Mouse (Mus musculus) right cerebral cortex, postnatal 36 days (tissue): ENCODE data around the gene Vamp5.
A peak's percentile ranks its signal among the peaks of the same experiment; 100 is the strongest.

ENCODE experiments used
- DNase-seq, 2 experiments: peaks; one replicate each; pipeline ENCODE4 v3.0.0; 2022; ENCODE audit warnings: low spot score in 2 of 2, mixed read lengths in 1 of 2

Gene Vamp5

DNA sequence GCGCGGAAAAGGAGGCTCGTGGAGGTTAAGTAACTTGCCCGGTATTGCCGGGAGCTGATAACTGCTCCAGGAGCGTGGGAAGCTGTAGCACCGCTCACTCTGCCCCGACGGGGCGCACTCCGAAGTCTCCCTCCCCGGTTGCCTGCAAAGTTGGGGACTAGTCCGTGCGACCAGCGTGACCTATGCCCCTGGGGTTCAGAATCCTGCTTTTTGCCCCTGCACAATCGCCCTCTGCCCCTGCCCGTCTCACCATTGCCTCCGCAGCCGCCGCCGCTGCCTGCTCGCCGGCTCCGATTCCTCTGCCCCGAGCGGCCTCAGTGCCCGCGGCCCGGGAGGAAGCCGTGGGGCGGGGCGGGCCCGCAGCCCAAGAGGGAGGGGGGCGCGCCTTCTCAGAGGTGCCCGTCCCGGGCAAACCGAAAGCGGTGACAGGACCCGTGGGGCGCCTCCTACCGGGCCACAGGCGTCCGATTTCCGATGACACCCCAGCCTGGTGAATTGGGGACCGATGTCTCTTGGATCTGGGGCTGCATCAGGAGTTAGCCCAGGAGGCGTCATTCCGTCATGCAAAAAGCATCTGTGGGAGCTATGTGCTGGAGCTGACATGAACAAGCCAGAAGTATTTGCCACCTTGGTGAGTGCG is at the start of gene Vamp5:
Gene Vamp5, minus strand, starts transcription at position 338 of the 640 bp plus-strand sequence.
- no peak for DNase-seq

DNA sequence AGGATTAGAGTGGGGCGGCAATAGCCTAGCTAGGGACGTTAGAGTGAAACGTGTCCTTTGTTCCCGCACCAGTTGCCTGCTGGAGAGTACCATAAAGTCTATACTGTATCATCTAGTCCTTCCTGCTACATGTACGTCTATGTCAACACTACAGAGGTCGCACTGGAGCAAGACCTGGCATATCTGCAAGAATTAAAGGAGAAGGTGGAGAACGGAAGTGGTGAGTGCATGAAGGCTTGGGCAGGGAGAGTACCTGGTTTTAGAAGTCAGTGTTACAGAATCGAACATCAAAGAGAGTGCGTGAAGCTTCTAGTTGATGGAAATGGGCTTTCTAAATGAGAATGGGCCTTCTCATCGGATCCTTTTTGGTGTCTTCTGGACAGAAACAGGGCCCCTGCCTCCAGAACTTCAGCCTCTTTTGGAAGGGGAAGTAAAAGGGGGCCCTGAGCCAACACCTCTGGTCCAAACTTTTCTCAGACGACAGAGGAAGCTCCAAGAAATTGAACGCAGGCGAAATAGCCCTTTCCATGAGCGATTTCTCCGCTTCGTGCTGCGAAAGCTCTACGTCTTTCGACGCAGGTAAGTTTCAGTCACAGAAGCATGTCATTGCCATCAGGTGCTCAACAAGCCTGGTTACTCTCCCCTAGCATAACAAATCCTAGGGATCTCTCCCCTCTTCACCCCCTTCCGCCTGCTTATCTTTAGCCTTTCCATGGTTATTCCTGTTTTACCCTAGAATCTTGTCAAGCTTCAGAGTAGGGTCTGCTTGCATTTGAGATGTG is 49.0 kb upstream of the Vamp5 start:
- no peak for DNase-seq

DNA sequence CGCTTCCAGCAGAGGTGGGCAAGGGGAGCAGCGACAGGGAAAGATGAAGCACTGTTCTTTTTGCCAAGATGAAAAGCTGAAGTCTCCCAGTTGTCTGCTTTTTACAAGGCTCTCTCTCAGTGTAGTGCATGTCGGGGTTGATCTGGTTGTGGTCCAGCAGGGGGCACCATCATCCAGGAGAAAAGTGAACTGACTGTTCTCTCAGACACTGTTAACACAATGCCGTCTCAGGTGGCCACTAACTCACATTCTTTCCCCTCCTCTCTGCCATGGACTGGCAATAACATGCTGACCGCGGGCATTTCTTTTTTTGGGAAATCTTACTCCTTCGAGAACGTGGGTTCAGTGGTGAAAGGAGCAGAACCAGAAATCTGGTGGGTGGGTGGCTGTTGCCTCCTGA is 47.8 kb upstream of the Vamp5 start:
- peak in 1 of 2 experiments; percentile 46 for DNase-seq

DNA sequence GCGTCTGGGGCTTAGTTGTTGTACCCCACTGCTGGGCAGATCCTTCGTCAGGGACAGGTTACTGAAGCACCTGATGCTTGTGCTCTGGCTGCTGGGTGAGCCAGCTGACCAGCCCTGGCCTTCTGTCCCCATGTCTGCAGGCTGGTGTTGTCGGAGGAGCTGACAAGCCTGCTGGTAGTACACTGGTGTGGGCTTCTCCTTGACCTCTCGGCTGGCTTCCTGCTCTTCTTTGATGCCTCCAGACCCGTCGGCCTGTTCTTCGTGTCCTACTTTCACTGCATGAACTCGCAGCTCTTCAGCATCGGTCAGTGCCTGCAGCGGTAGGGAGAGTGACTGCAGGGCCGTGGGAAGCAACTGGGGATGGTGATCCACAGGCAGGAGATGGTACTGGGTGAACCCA is 45.4 kb upstream of the Vamp5 start:
- DNase-seq: no peak

DNA sequence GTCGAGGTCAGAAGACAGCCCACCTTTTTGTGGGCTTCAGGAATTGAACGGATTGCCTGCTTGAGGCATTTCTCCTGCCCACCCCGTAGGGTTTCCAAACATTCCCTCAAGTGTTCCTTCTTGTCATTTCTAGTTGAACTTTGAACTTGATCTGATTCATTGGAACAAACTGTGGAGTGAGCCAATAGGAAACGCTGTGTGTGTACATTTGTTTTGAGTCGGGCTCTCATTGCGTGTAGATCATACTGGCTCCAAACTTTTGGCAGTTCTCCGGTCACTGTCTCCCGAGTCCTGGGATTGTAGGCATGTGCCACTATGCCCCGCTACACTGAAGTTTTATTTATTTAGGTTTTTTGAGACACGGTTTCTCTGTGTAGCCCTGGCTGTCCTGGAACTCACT is 40.6 kb upstream of the Vamp5 start:
- DNase-seq: no peak

DNA sequence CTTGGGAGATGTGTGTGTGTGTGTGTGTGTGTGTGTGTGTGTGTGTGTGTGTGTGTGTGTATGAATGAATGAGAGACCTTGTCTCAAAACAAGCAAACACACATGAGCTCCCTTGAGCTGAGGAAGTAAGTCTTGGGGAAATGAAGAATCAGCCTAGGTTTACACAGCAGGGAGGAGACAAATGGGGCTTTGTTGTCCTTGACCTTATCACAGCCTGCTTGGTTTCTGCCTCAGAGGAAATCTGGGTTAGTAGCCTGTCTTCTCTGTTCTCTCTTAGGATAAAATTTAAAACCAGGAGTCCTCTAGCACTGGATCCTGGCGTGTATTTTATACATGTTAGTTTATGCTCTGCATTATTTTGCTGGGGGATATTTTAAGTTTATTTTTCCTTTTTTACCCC is 39.5 kb upstream of the Vamp5 start:
- DNase-seq: no peak

DNA sequence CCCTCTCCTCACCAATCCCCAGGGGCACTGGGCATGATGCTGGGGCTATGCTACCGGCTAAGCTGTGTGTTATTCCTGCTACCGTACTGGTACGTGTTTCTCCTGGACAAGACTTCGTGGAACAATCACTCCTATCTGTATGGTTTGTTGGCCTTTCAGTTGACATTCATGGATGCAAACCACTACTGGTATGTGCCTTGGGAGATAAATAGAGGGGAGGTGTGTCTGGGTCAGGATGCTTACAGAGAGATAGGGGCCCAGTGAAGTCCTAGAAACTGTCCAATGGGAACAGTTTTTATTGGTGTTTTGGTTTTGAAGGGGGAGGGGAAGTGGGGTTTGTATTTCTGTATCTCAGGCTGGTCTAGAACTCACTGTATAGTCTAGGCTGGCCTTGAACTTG is 38.0 kb upstream of the Vamp5 start:
- DNase-seq: no peak

DNA sequence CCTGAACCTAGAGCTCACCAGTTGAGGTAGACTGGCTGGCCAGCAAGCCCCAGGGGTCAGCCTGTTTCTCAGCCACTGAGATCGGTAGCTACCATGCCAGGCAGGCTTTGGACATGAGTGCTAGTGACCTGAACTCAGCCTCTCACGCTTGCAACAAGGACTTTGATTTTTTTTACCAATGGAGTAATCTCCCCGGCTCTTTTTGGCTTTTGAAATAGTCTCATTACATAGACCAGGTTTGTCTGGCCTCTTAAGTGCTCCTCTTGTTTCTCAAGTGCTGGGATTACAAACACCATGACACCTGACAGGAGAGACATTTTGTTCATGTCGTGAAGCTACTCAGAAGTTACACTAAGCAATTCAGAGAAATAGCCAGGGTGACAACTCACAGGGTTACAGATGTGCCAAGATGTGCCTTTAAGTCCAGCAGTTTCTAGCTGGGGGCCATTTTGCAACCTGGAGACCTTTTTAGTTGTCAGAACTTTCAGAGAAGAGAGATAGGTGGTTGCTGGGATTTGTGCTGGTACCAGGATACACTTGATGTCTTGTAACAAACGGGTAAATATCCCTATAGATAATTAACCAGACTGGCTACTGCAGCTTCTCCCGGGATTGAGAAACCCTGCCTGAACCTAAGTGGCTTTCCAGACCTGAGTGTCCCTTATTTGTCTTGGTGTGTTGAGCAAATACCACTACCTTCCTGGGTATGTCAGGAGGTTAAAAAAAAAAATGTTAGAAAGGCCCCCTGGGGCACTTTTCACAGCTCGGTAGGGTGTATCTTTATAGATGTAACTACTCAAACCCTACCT is 35.9 kb upstream of the Vamp5 start:
- no peak for DNase-seq

DNA sequence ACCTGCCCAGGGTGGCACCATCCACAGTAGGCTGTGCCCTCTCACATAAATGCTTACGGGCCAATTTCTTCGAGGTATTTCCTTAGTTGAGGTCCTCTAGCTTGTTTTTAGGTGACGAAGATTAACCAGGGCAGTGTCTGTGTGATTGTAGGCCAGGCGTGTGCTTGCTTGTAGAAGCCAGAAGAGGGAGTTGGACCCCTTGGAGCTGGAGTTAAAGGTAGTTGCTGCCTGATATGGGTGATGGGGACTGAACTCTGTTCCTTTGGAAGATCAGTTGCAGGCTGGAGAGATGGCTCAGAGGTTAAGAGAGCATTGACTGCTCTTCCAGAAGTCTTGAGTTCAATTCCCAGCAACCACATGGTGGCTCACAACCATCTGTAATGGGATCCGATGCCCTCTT is 34.9 kb upstream of the Vamp5 start:
- DNase-seq: no peak

DNA sequence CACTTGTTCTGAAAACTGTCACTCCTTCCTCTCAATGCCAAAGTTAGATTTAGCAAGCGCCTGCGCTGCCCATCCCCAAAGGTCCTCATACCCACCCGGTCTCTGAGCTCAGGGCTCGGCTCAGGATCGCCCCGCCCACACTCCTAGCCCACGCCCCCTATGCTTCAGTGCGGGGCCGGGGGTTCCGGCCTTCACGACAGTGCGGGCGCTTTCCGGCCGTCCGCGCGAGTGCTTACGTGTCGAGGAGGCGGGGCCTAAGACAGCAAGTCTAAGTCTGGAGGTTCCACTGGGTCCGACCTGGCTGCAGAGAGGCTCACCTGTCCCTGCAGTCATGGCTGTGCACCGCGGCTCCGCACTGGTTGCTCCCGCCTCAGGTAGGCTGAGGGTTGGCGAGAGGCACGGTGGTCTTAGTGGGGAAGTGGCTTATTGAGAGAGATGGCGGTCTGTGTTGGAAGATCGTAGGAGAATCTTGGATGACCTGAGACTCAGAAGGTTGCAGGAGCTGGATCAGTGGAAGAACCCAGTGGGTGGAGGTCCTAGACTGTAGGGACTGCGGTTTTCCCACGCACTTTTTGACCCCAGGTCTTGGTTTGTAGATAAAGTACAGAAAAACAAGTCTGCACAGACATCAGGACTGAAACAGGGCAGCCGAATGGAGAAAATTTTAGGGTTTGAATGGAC is 33.9 kb upstream of the Vamp5 start, which contains the start of gene Ggcx:
Gene Ggcx, plus strand, starts transcription at position 233 of the 681 bp plus-strand sequence.
- peak; percentile 92 for DNase-seq

DNA sequence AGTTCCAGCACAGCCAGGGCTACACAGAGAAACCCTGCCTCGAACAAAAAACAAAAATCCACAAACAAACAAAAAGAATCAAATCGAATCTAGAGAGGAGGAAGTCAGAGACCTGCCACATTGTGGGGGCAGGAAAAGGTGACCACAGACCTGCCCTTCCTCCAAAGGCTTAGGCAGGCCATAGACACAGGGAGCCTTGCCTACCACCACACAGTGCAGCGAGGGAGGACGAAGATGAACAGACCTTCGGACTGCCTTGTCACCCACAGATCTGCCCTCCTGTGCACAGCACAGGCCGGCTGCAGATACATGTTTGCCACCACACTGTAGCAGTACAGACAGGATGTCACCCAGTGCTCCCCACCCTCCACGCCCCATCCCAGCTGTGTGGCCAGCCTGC is 30.2 kb upstream of the Vamp5 start:
- DNase-seq: no peak

DNA sequence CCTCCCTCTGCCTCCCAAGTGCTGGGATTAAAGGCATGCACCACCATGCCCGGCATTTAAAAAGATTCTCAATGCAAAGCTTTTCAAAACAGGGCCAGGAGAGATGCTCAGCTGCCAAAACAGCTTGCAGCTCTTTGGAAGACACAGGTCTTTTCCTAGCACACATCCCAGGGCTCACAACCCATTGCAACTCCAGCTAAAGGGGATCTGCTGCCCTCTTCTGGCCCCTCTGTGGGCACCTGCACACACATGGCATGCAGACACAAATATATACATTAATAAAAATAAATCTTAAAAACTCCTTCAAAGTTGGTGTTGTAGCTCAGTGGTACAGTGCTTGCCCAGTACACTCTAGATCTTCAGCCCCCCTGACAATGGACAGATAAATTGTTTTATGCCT is 29.7 kb upstream of the Vamp5 start:
- no peak for DNase-seq

DNA sequence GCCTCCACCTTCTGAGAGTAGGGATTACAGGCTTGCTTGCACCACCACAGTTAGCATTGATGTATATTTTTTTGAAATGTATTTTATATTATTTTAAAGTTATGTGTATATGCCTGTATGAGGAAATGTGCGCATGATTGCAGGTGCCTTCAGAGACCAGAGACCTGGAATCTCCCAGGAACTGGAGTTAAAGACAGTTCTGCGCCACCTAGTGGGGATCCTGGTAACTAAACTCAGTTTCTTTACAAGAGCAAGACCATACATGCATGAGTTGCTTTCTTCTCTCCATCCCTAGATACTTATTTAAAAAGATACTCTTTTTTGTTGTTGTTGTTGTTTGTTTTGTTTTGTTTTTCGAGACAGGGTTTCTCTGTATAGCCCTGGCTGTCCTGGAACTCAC is 29.3 kb upstream of the Vamp5 start:
- no peak for DNase-seq

DNA sequence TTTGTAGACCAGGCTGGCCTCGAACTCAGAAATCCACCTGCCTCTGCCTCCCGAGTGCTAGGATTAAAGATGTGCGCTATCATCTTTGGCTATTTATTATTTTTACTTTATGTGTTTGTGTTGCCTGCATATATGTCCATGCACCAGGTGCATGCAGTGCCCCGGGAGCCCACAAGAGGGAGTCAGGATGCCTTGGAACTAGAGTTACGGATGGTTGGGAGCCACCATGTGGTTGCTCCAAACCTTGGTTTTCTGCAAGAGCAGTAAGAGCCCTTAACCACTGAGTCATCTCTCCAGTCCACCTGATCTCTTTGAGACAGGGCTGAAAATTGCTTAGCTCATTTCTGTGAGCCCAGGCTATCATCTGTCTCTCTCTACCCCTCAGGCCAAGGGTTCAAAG is 26.9 kb upstream of the Vamp5 start:
- peak; percentile 74 to 77 for DNase-seq

DNA sequence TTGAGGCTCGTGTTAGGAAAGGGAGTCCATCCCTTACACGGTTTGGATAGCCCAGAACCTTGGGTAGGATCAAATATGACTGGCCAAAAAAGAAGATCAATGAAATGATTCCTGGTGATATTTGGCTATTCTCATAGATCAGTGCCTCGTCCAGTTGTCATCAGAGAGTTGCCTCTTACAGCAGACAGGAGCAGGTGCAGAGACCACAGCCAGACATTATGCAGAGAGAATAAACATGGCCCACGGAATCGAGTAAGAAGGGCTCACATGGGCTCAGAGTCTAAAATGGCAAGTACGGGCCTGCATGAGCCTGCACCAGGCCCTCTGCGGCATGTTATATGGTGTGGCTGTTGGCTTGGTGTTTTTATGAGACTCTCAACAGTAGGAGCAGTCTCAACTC is 25.1 kb upstream of the Vamp5 start:
- no peak for DNase-seq

DNA sequence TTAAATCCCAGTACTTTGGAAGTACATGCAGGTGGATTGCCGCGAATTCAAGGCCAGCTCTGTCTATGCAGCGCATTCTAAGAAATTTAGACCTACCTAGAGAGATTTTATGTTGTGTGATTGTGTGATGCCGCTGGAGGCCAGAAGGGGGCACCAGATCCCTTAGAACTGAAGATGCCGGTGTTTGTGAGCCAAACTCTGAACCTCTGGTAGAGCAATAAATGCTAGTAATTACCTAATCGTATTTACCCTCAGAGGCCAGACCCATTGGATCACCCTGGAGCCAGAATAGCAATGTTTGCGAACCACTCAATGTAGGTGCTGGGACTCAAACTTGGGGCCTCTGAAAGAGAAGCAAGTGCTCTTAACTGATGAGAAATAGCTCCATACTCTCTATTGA is 21.6 kb upstream of the Vamp5 start:
- DNase-seq: peak; percentile 32 to 34

DNA sequence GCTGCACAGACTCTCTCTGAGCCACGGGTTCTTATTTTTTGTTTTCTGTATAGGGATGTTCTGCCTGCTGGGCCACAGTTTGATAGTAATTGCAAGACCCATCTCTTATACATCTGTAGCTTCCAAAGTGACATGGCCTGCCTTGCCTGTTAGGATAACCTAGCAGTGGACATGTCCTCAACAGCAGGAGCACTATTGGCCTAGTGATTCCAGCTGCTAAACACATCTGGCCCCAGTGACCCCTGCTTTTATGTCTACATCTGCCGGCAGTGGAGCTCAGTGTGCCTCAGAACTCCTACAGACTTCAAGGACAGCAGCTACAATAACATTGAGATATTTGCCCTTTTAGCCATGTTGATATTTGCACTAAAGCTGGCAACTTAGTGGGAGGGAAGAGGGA is 19.7 kb upstream of the Vamp5 start:
- no peak for DNase-seq

DNA sequence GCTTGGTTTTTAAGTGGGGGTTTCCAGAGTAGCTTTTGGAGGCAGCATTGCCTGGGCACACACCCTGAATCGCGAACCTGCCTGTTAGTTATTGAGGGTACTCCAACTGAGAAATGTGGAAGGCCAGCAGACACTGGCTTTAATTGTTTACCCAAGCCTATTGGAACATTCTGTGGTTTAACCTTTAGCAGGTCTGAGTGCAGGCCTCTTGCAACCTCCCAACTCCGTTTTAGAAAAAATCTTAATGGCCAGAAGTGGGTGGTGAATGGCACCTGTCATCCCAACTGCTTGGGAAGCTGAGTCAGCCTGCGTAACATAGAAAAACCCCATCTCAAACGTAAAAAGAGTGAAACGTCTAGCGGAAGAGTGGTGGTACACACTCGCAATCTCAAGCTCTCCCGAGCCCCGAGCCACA is 16.6 kb upstream of the Vamp5 start:
- DNase-seq: no peak

DNA sequence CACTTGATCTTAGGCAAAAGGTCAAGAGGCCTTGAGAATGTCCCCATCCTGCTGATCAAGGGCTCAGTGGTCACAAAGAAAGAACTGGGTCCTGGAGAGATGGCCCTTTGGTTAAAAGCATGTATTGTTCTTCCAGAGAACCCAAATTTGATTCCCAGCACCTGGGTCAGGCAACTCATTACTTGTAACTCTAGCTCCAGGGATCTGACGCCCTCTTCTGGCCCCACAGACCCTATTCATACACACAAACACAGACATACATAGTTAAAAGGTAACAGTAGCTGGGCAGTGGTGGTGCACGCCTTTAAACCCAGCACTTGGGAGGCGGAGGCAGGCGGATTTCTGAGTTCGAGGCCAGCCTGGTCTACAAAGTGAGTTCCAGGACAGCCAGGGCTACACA is 12.1 kb upstream of the Vamp5 start:
- no peak for DNase-seq

DNA sequence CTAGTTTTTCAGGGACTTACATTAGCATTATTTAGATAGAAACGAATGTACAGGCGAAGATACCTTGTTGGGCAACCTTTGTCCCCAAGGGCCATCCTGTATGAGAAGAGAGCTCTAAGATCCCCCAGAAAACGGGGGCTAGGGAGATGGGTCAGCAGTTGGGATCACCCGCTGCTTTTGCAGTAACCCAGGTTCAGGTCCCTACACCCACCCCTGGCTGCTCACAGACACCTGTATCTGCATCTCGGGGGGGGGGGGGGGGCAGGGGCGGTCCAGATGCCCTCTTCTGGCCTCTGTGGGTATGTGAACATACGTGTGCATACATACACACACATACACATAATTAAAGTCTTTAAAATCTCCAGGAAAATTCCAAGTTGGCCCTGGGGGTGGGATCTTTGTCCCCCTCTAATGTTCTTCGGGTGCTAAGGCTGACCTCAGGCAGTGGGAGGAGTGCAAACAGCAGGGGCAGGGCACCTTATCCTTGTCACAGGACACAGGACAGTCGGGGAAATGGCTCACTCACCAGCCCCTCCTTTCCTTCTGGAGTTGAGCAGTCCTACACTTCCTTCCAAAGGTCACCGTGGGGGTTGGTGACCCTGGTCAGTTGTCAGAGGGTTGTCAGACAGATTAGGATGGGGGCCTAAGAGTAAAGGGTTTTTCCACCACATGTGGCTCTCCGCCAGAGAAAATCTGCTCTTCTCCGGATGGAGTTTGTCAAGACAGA is 10.7 kb upstream of the Vamp5 start:
- no peak for DNase-seq
